Mouse (Mus musculus): ENCODE results near the gene Olfr922.

The Olfr922 gene

GRCm38 (mm10) chr9:38814314-38814713 lies at the start of gene Olfr922:
Gene Olfr922 (plus strand): TSS chr9:38814614.
- DNase-seq (ENCODE audit: low read depth), result no peak

- DNase-seq (ENCODE audit: low read depth), result no peak
These were observed 41.6 kb upstream of the Olfr922 start, which contains the start of gene Olfr921 for GRCm38 (mm10) chr9:38772768-38773167. Gene Olfr921 (plus strand): TSS chr9:38773068.

- no peak for DNase-seq (ENCODE audit: low read depth)
These were observed 21.7 kb upstream of the Olfr922 start for GRCm38 (mm10) chr9:38792689-38793088.

- DNase-seq (ENCODE audit: low read depth), result no peak
These were observed 8.7 kb upstream of the Olfr922 start for GRCm38 (mm10) chr9:38805696-38806095.

GRCm38 (mm10) chr9:38815458-38815986 lies 1.1 kb downstream of the Olfr922 start:
- no peak for DNase-seq (ENCODE audit: low read depth)

GRCm38 (mm10) chr9:38826245-38826644 lies 11.8 kb downstream of the Olfr922 start, which contains the start of gene Olfr923:
Gene Olfr923 (plus strand): TSS chr9:38826545.
- DNase-seq (ENCODE audit: low read depth), result no peak

- DNase-seq (ENCODE audit: low read depth), result no peak
These were observed 18.6 kb downstream of the Olfr922 start for GRCm38 (mm10) chr9:38833027-38833426.

- no peak for DNase-seq (ENCODE audit: low read depth)
These were observed 29.7 kb downstream of the Olfr922 start, which contains the start of gene Olfr924 for GRCm38 (mm10) chr9:38844149-38844548. Gene Olfr924 (plus strand): TSS chr9:38844449.

GRCm38 (mm10) chr9:38854760-38855159 lies 40.3 kb downstream of the Olfr922 start, which contains the start of gene Olfr26:
Gene Olfr26 (plus strand): TSS chr9:38855060.
- no peak for DNase-seq (ENCODE audit: low read depth)

Data from c-Kit-positive CD71-positive TER-119-negative erythroid progenitor cells, embryonic 14.5 days (primary cell).